Mouse (Mus musculus) B cell, adult 2 months (primary cell): ENCODE data around the gene Apba1.

Experiments used
- DNase-seq, 2 experiments: peaks; one replicate each; pipeline ENCODE4 v3.0.0; 2022

Gene Apba1

GRCm38 (mm10) chr19:23879862-23880261 is 121.2 kb downstream of the Apba1 start:
- DNase-seq = no peak

- no peak for DNase-seq
Measured at GRCm38 (mm10) chr19:23886169-23886568, 127.5 kb downstream of the Apba1 start.

GRCm38 (mm10) chr19:23891421-23891820 is 132.7 kb downstream of the Apba1 start:
- DNase-seq = no peak

GRCm38 (mm10) chr19:23892633-23893032 is 133.9 kb downstream of the Apba1 start:
- DNase-seq = no peak

- peak; percentile 11 to 14 for DNase-seq
Measured at GRCm38 (mm10) chr19:23893093-23893889, 134.6 kb downstream of the Apba1 start.

- DNase-seq = no peak
Measured at GRCm38 (mm10) chr19:23893946-23894345, 135.3 kb downstream of the Apba1 start.

- no peak for DNase-seq
Measured at GRCm38 (mm10) chr19:23894822-23895221, 136.1 kb downstream of the Apba1 start.

GRCm38 (mm10) chr19:23896915-23897314 is 138.2 kb downstream of the Apba1 start:
- DNase-seq = no peak

- no peak for DNase-seq
Measured at GRCm38 (mm10) chr19:23898501-23898900, 139.8 kb downstream of the Apba1 start.

GRCm38 (mm10) chr19:23901177-23901576 is 142.5 kb downstream of the Apba1 start:
- peak; percentile 2 to 6 for DNase-seq

GRCm38 (mm10) chr19:23901768-23902167 is 143.1 kb downstream of the Apba1 start:
- DNase-seq = no peak

GRCm38 (mm10) chr19:23903066-23903465 is 144.4 kb downstream of the Apba1 start:
- no peak for DNase-seq

GRCm38 (mm10) chr19:23904922-23905321 is 146.2 kb downstream of the Apba1 start:
- DNase-seq = no peak

- no peak for DNase-seq
Measured at GRCm38 (mm10) chr19:23905772-23906171, 147.1 kb downstream of the Apba1 start.

- DNase-seq = no peak
Measured at GRCm38 (mm10) chr19:23910345-23910744, 151.7 kb downstream of the Apba1 start.

GRCm38 (mm10) chr19:23919384-23920219 is 160.9 kb downstream of the Apba1 start:
- no peak for DNase-seq

- DNase-seq = no peak
Measured at GRCm38 (mm10) chr19:23920220-23920544, 161.5 kb downstream of the Apba1 start.

- DNase-seq = no peak
Measured at GRCm38 (mm10) chr19:23922601-23923000, 163.9 kb downstream of the Apba1 start.

GRCm38 (mm10) chr19:23924057-23924456 is 165.4 kb downstream of the Apba1 start:
- DNase-seq = no peak

GRCm38 (mm10) chr19:23924791-23925190 is 166.1 kb downstream of the Apba1 start:
- DNase-seq = no peak

- no peak for DNase-seq
Measured at GRCm38 (mm10) chr19:23925541-23925940, 166.9 kb downstream of the Apba1 start.

- no peak for DNase-seq
Measured at GRCm38 (mm10) chr19:23930826-23931225, 172.1 kb downstream of the Apba1 start.

GRCm38 (mm10) chr19:23941422-23941949 is 182.8 kb downstream of the Apba1 start:
- no peak for DNase-seq

- DNase-seq = no peak
Measured at GRCm38 (mm10) chr19:23942886-23943285, 184.2 kb downstream of the Apba1 start.
